Mouse (Mus musculus): ENCODE data around the gene Abhd10. TPM values are rescaled to one million over a fixed set of nuclear protein-coding genes. Genes with fewer than 3 reads are reported as not detected.

The Abhd10 gene
- total RNA-seq, 2 experiments from 2014 or later: 20.0 TPM

Other genes with a start within 250 kb of the Abhd10 start
- under 1 TPM; 0.26 to 0.32 TPM for gene Gm609, start 250.0 kb downstream of the Abhd10 start, total RNA-seq (2021)
- gene Gm17783, start 210.9 kb downstream of the Abhd10 start, total RNA-seq (2021): not detected
- gene Slc9c1, start 207.6 kb downstream of the Abhd10 start, total RNA-seq (2021): not detected
- gene Gcsam, start 132.6 kb downstream of the Abhd10 start, total RNA-seq (2021): not detected
- not detected for gene BC016579, start 88.9 kb downstream of the Abhd10 start, total RNA-seq (2021)
- 1 to 10 TPM in 1 of 2 experiments, under 1 TPM in 1; 0.91 to 2.4 TPM for gene Tmprss7, start 49.3 kb downstream of the Abhd10 start, total RNA-seq (2021)
- 100 to 1,000 TPM; 287 to 317 TPM for gene Tagln3, start 18.3 kb downstream of the Abhd10 start, total RNA-seq (2021)
- 1 to 10 TPM; 6.2 to 7.8 TPM for gene Phldb2, start 210.6 kb upstream of the Abhd10 start, total RNA-seq (2021)

Measured in layer of hippocampus, postnatal 14 days (tissue).